Mouse (Mus musculus) kidney, adult 9 months (tissue): ENCODE measurements at regions not wholly inside any gene's neighbourhood (a gene's known extent, or its start where the extent isn't known, plus 50 kb on each side); places are given as distances from the start of the nearest gene placed in this dataset.

Experiments used
- DNase-seq: peaks from one replicate; pipeline ENCODE4 v3.0.0; 2022

GRCm38 (mm10) chr2:79548039-79548600, 87.0 kb upstream of the Itprid2 start:
- no peak for DNase-seq

GRCm38 (mm10) chr2:79549781-79550180, 85.4 kb upstream of the Itprid2 start:
- DNase-seq, result no peak

- DNase-seq, result no peak
These were observed 84.7 kb upstream of the Itprid2 start for GRCm38 (mm10) chr2:79550432-79550831.

GRCm38 (mm10) chr2:79552481-79552880, 82.7 kb upstream of the Itprid2 start:
- no peak for DNase-seq

GRCm38 (mm10) chr2:79555395-79555794, 79.8 kb upstream of the Itprid2 start:
- DNase-seq, result no peak

- no peak for DNase-seq
These were observed 77.8 kb upstream of the Itprid2 start for GRCm38 (mm10) chr2:79557361-79557760.

- no peak for DNase-seq
These were observed 68.7 kb upstream of the Itprid2 start for GRCm38 (mm10) chr2:79566280-79566933.

- no peak for DNase-seq
These were observed 67.7 kb upstream of the Itprid2 start for GRCm38 (mm10) chr2:79567413-79567934.

GRCm38 (mm10) chr2:79569663-79570062, 65.5 kb upstream of the Itprid2 start:
- no peak for DNase-seq

GRCm38 (mm10) chr2:79571910-79572309, 63.2 kb upstream of the Itprid2 start:
- no peak for DNase-seq

- no peak for DNase-seq
These were observed 60.1 kb upstream of the Itprid2 start for GRCm38 (mm10) chr2:79575074-79575473.

- no peak for DNase-seq
These were observed 50.0 kb upstream of the Itprid2 start for GRCm38 (mm10) chr2:79585022-79585774.
